Mouse (Mus musculus) olfactory bulb, adult 2 months (tissue): ENCODE results near the gene Cnfn.

Source experiments
- CTCF ChIP-seq: fragments of 200-500 bp; IDR thresholded peaks from 2 replicates; pipeline ENCODE4 v1.5.1; 2012; ENCODE audit warnings: low read depth, mild to moderate bottlenecking, low read length, moderate library complexity; ENCODE audit not compliant: insufficient read depth
- POLR2A ChIP-seq: fragments of 200-500 bp; IDR thresholded peaks from 2 replicates; pipeline ENCODE4 v1.6.1; 2012; ENCODE audit warnings: mild to moderate bottlenecking, low read depth, low read length, moderate library complexity; ENCODE audit not compliant: insufficient read depth

DNA sequence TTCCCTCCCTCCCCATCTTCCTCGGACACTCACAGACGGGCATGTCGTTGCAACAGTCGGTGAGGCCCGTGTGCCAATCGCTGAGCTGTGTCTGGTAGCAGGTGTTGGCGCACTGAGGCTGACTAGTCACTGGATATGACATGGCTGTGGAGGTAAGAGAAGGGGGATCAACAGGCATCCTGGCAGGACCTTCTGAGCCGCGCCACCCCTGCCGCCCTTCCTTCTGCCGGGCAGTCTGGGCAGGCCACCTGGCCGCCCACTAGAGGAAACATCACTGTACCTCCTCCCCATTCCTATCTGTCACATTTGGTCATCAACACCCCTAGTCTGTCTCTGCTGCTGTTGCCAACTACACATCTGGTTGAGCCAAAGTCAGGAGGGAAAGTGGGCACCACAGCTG lies 1.2 kb downstream of the Cnfn start:
- TF ChIP-seq CTCF = no peak
- TF ChIP-seq POLR2A = no peak
